In the genomic region with DNA sequence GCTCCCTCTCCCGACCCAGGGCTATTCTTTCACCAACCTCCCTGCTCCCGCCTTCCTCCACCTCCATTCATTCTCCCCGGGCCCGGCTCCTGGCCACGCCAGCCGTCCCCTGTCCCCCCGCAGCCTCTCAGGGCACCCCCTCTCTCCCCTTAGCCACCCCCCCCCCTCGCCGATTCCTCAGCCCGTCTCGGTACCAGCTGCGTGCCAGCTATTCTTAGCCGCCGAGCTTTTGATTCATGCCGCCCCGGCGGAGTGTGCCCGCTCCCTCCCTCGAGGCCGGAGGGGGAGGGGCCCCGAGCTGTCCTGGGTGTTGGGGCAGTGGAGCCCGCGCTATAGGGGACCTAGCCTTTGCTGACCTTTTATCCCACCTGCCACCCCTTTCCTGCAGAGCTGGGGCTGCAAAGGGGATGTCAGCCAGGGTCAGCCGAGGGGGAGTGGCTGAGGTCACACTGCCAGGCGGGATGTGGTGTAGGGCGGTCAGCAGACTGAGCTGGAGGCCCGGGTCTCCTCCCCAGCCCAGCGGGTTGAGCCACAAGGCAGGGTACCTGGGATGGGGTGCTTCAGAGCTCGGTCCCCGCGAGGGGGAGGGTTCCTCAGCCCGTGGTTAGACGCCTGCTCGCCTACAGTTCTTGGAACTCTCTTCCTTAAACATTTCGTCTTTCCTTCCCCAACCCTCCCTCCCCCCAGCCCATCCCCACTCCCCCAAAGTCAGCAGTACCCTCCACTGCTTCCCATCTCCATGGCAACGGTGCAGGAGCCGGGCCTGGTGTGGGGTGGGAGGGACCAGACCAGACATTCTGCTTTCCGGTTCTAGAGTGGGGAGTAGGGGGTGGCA, we compare ENCODE assay signal across 8 mouse cellular contexts. TPM values are rescaled to one million over a fixed set of nuclear protein-coding genes. Genes with fewer than 3 reads are reported as not detected.
DNase-seq lines count a peak whose midpoint lies in the region; ATAC-seq and TF ChIP-seq lines count a peak whose summit lies in the region.

No protein-coding gene starts in this region.

- no peak for DNase-seq in liver, adult 2 months (ENCODE audit: extremely low read depth, low read depth, low spot score)
- DNase-seq in liver, result no peak
- peak; percentile 68 for DNase-seq in cerebellum, adult 9-10 months
- DNase-seq in frontal cortex, postnatal 25 days (ENCODE audit: low spot score in 2 of 2), result peak; percentile 55 to 59
- peak; percentile 20 for DNase-seq in kidney, adult 2 months
- no peak for DNase-seq in liver, embryonic 14.5 days (ENCODE audit: low read depth in 3 of 3, low spot score in 3 of 3)
- DNase-seq in thymus, postnatal 36 days, result no peak

- H3K4me3 ChIP-seq in liver, adult 2 months (ENCODE audit: insufficient read depth, low read depth, low read length), result peak overlapping the region; percentile 10; the same call in 1 of the 2 replicates
- H3K4me3 ChIP-seq in kidney, adult 2 months (ENCODE audit: insufficient read depth, low read depth, low read length), result peak overlapping the region; percentile 26; the same call in 1 of the 2 replicates
- H3K4me3 ChIP-seq in liver, embryonic 14.5 days (ENCODE audit: insufficient read depth in 1 of 2, low read depth in 2 of 2, low read length in 2 of 2), result peak overlapping the region in 1 of 2 experiments; percentile 8; a peak in 1 of 4 replicates
- H3K4me3 ChIP-seq in neural tube, embryonic 14.5 days (ENCODE audit: low read depth, low read length), result peak overlapping the region; percentile 61

- H3K36me3 ChIP-seq in liver, adult 2 months (ENCODE audit: control insufficient read depth, insufficient read depth, low read length), result no peaks in the 10 kb centered on the region
- no peaks in the 10 kb centered on the region for H3K36me3 ChIP-seq in kidney, adult 2 months (ENCODE audit: control insufficient read depth, insufficient read depth, low read length)
- no peaks in the 10 kb centered on the region for H3K36me3 ChIP-seq in liver, embryonic 14.5 days (replicated peaks; ENCODE audit: control insufficient read depth, insufficient read depth, low read depth)
- H3K36me3 ChIP-seq in neural tube, embryonic 14.5 days (ENCODE audit: control insufficient read depth, insufficient read depth, low read length), result peaks cover 6% of the 10 kb centered on the region; the same call in 1 of the 2 replicates

- no peak for ATAC-seq in liver, embryonic 14.5 days (ENCODE audit: insufficient read depth)
- peak; percentile 32 for ATAC-seq in neural tube, embryonic 14.5 days (ENCODE audit: low read depth)

- no peak for TF ChIP-seq POLR2A in liver, adult 2 months (IDR thresholded peaks at IDR 0.05; ENCODE audit: extremely low read depth, insufficient read depth, low read length)
- no peak for TF ChIP-seq POLR2A in kidney, adult 2 months (IDR thresholded peaks at IDR 0.05; ENCODE audit: low read depth, low read length)

- no peak for TF ChIP-seq EP300 in liver, embryonic 14.5 days (IDR thresholded peaks at IDR 0.05; ENCODE audit: low read depth)

- H3K27me3 ChIP-seq in liver, adult 2 months (ENCODE audit: control insufficient read depth, insufficient read depth, low read length), result peaks cover 19% of the 10 kb centered on the region
- H3K27me3 ChIP-seq in kidney, adult 2 months (replicated peaks; ENCODE audit: control insufficient read depth, insufficient read depth, low read length), result peaks cover 3% of the 10 kb centered on the region
- peaks cover 47% of the 10 kb centered on the region for H3K27me3 ChIP-seq in liver, embryonic 14.5 days (ENCODE audit: control insufficient read depth, insufficient read depth, low read length)
- H3K27me3 ChIP-seq in neural tube, embryonic 14.5 days (ENCODE audit: control insufficient read depth, insufficient read depth, low read length), result no peaks in the 10 kb centered on the region

- H3K4me1 ChIP-seq in liver, adult 2 months (ENCODE audit: control insufficient read depth, insufficient read depth, low read length), result 0 out of 2 replicates have a peak, but pooled peaks cover 2% of the 10 kb centered on the region
- no peaks in the 10 kb centered on the region for H3K4me1 ChIP-seq in kidney, adult 2 months (ENCODE audit: control insufficient read depth, insufficient read depth, low read length)
- no peaks in the 10 kb centered on the region for H3K4me1 ChIP-seq in liver, embryonic 14.5 days (replicated peaks; ENCODE audit: control insufficient read depth in 2 of 2, insufficient read depth in 2 of 2, low read length in 1 of 2)
- H3K4me1 ChIP-seq in neural tube, embryonic 14.5 days (ENCODE audit: control insufficient read depth, insufficient read depth, low read length), result peaks cover 11% of the 10 kb centered on the region

- H3K9ac ChIP-seq in liver, adult 2 months (ENCODE audit: low read depth, low read length), result no peak overlapping the region; the same call in 1 of the 2 replicates
- H3K9ac ChIP-seq in liver, embryonic 14.5 days (replicated peaks), result no peak overlapping the region
- peak overlapping the region; percentile 75 for H3K9ac ChIP-seq in neural tube, embryonic 14.5 days (replicated peaks; ENCODE audit: low read depth, low read length)

- no peak for TF ChIP-seq CTCF in liver, adult 2 months (IDR thresholded peaks at IDR 0.05; ENCODE audit: low read depth, low read length)
- no peak for TF ChIP-seq CTCF in kidney, adult 2 months (conservative IDR thresholded peaks at IDR 0.05; ENCODE audit: insufficient read depth, insufficient read length, low read depth, low read length)
- no peak for TF ChIP-seq CTCF in liver, embryonic 14.5 days (IDR thresholded peaks at IDR 0.05; ENCODE audit: low read depth)

- no peaks in the 10 kb centered on the region for H3K79me2 ChIP-seq in liver, adult 2 months (ENCODE audit: control insufficient read depth, insufficient read depth, low read length)

- H3K9me3 ChIP-seq in liver, embryonic 14.5 days (ENCODE audit: control insufficient read depth, low read length), result no peaks in the 10 kb centered on the region
- H3K9me3 ChIP-seq in neural tube, embryonic 14.5 days (ENCODE audit: control insufficient read depth, low read length), result no peaks in the 10 kb centered on the region

- H3K27ac ChIP-seq in liver, adult 2 months (replicated peaks; ENCODE audit: insufficient read depth, low read depth, low read length), result no peak overlapping the region
- H3K27ac ChIP-seq in kidney, adult 2 months (ENCODE audit: insufficient read depth, low read depth, low read length), result no peak overlapping the region
- H3K27ac ChIP-seq in liver, embryonic 14.5 days, result no peak overlapping the region
- H3K27ac ChIP-seq in neural tube, embryonic 14.5 days (ENCODE audit: low read depth, low read length), result peak overlapping the region; percentile 69

- H3K4me2 ChIP-seq in liver, embryonic 14.5 days (ENCODE audit: low read depth), result peak overlapping the region; percentile 21
- H3K4me2 ChIP-seq in neural tube, embryonic 14.5 days (ENCODE audit: low read depth, low read length), result peak overlapping the region; percentile 60

- WGBS in liver, adult 2 months, result 4% methylated on average over 38 of the region's 38 CpGs
- WGBS in kidney, adult 2 months, result 2% methylated on average over 38 of the region's 38 CpGs
- 2% methylated on average over 37 of the region's 38 CpGs for WGBS in liver, embryonic 14.5 days (ENCODE audit: insufficient replicate concordance)
- 1% methylated on average over 35 of the region's 38 CpGs for WGBS in neural tube, embryonic 14.5 days

RNA-seq across cellular contexts. Expression of a gene that starts 1.0 kb away (rescaled TPM):
- total RNA-seq in liver, adult 2 months (2014; rRNA removed), result under 0.01 TPM in 1 of 2 replicates, not detected in the other
- 0.04 and 0.06 TPM in 2 replicates for polyA plus RNA-seq in liver, adult 2 months (2012; rRNA removed)
- 0.43 and 0.66 TPM in 2 replicates for polyA plus RNA-seq in kidney, adult 2 months (2012; rRNA removed)
- polyA plus RNA-seq in liver, embryonic 14.5 days (2012; rRNA removed), result 0.04 and 0.06 TPM in 2 replicates
- polyA plus RNA-seq in liver, embryonic 14.5 days (2014; fragmentation: Nextera tagmentation; extraction: Ambion mirVana), result 0.05 TPM in 1 of 2 replicates, not detected in the other
- polyA plus RNA-seq in neural tube, embryonic 14.5 days (2014; fragmentation: Nextera tagmentation; extraction: Ambion mirVana), result 39.9 and 62.7 TPM in 2 replicates

RNA-seq across cellular contexts. Expression of a gene that starts 4.4 kb away (rescaled TPM):
- 1.3 and 1.9 TPM in 2 replicates for total RNA-seq in liver, adult 2 months (2014; rRNA removed)
- polyA plus RNA-seq in liver, adult 2 months (2012; rRNA removed), result 2.0 and 2.4 TPM in 2 replicates
- polyA plus RNA-seq in kidney, adult 2 months (2012; rRNA removed), result 6.4 and 8.1 TPM in 2 replicates
- polyA plus RNA-seq in liver, embryonic 14.5 days (2012; rRNA removed), result 0.34 and 0.38 TPM in 2 replicates
- 0.33 and 0.51 TPM in 2 replicates for polyA plus RNA-seq in liver, embryonic 14.5 days (2014; fragmentation: Nextera tagmentation; extraction: Ambion mirVana)
- 2.8 and 4.6 TPM in 2 replicates for polyA plus RNA-seq in neural tube, embryonic 14.5 days (2014; fragmentation: Nextera tagmentation; extraction: Ambion mirVana)

RNA-seq across cellular contexts. Expression of a gene that starts 49.8 kb away (rescaled TPM):
- total RNA-seq in liver, adult 2 months (2014; rRNA removed), result not detected in 2 replicates
- polyA plus RNA-seq in liver, adult 2 months (2012; rRNA removed), result not detected in 2 replicates
- polyA plus RNA-seq in kidney, adult 2 months (2012; rRNA removed), result not detected in 2 replicates
- not detected in 2 replicates for polyA plus RNA-seq in liver, embryonic 14.5 days (2012; rRNA removed)
- polyA plus RNA-seq in liver, embryonic 14.5 days (2014; fragmentation: Nextera tagmentation; extraction: Ambion mirVana), result not detected in 2 replicates
- polyA plus RNA-seq in neural tube, embryonic 14.5 days (2014; fragmentation: Nextera tagmentation; extraction: Ambion mirVana), result not detected in 2 replicates

RNA-seq across cellular contexts. Expression of a gene that starts 53.9 kb away (rescaled TPM):
- total RNA-seq in liver, adult 2 months (2014; rRNA removed), result not detected in 2 replicates
- not detected in 2 replicates for polyA plus RNA-seq in liver, adult 2 months (2012; rRNA removed)
- polyA plus RNA-seq in kidney, adult 2 months (2012; rRNA removed), result not detected in 2 replicates
- polyA plus RNA-seq in liver, embryonic 14.5 days (2012; rRNA removed), result not detected in 2 replicates
- polyA plus RNA-seq in liver, embryonic 14.5 days (2014; fragmentation: Nextera tagmentation; extraction: Ambion mirVana), result not detected in 2 replicates
- not detected in 2 replicates for polyA plus RNA-seq in neural tube, embryonic 14.5 days (2014; fragmentation: Nextera tagmentation; extraction: Ambion mirVana)

Comparison
In these comparisons a context has a peak if more than half of its experiments do, and no peak if none do; other contexts are left out.
1. DNase-seq: peak in cerebellum, adult 9-10 months (single experiment), frontal cortex, postnatal 25 days (2 of 2) and kidney, adult 2 months (single experiment); none in liver, adult 2 months (single experiment), liver (single experiment), liver, embryonic 14.5 days (0 of 3) and thymus, postnatal 36 days (0 of 2).
2. RNA of a gene that starts 1.0 kb away (polyA plus RNA-seq): 39.9 to 62.7 TPM in neural tube, embryonic 14.5 days; 0.43 to 0.66 TPM in kidney, adult 2 months, 0.04 to 0.06 TPM in liver, embryonic 14.5 days and 0.04 to 0.06 TPM in liver, adult 2 months; every median in the first group is over 10 times any median in the second.